Mouse (Mus musculus): ENCODE measurements around the gene Gm21149. TPM values are rescaled to one million over a fixed set of nuclear protein-coding genes. Genes with fewer than 3 reads are reported as not detected.
"Not testable (repeated sequence)": the region's sequence is repeated elsewhere in the genome, so short reads cannot be mapped to it uniquely, and the experiment has no call there.

Gene Gm21149
- total RNA-seq (2017) = not detected in 2 replicates

GRCm38 (mm10) chr5:15476423-15476822, at the start of gene Gm21149:
Gene Gm21149, minus strand, starts transcription at chr5:15476523.
- ATAC-seq (replicated peaks; ENCODE audit: low read depth, poor library complexity, severe bottlenecking) = not testable (repeated sequence)

GRCm38 (mm10) chr5:15522470-15522869, 46.1 kb upstream of the Gm21149 start:
- not testable (repeated sequence) for ATAC-seq (replicated peaks; ENCODE audit: low read depth, poor library complexity, severe bottlenecking)

GRCm38 (mm10) chr5:15522028-15522427, 45.7 kb upstream of the Gm21149 start:
- not testable (repeated sequence) for ATAC-seq (replicated peaks; ENCODE audit: low read depth, poor library complexity, severe bottlenecking)

- ATAC-seq (replicated peaks; ENCODE audit: low read depth, poor library complexity, severe bottlenecking) = not testable (repeated sequence)
Observed at GRCm38 (mm10) chr5:15520418-15520817, 44.1 kb upstream of the Gm21149 start.

GRCm38 (mm10) chr5:15517150-15517549, 40.8 kb upstream of the Gm21149 start:
- not testable (repeated sequence) for ATAC-seq (replicated peaks; ENCODE audit: low read depth, poor library complexity, severe bottlenecking)

- not testable (repeated sequence) for ATAC-seq (replicated peaks; ENCODE audit: low read depth, poor library complexity, severe bottlenecking)
Observed at GRCm38 (mm10) chr5:15512236-15512635, 35.9 kb upstream of the Gm21149 start.

GRCm38 (mm10) chr5:15509911-15510310, 33.6 kb upstream of the Gm21149 start:
- ATAC-seq (replicated peaks; ENCODE audit: low read depth, poor library complexity, severe bottlenecking) = not testable (repeated sequence)

- ATAC-seq (replicated peaks; ENCODE audit: low read depth, poor library complexity, severe bottlenecking) = not testable (repeated sequence)
Observed at GRCm38 (mm10) chr5:15508460-15509451, 32.4 kb upstream of the Gm21149 start.

GRCm38 (mm10) chr5:15507757-15508459, 31.6 kb upstream of the Gm21149 start:
- not testable (repeated sequence) for ATAC-seq (replicated peaks; ENCODE audit: low read depth, poor library complexity, severe bottlenecking)

- ATAC-seq (replicated peaks; ENCODE audit: low read depth, poor library complexity, severe bottlenecking) = no peak
Observed at GRCm38 (mm10) chr5:15507309-15507619, 30.9 kb upstream of the Gm21149 start.

GRCm38 (mm10) chr5:15506575-15507308, 30.4 kb upstream of the Gm21149 start:
- peak; percentile 66; the same call in 1 of the 2 replicates for ATAC-seq (replicated peaks; ENCODE audit: low read depth, poor library complexity, severe bottlenecking)

GRCm38 (mm10) chr5:15498774-15499400, 22.6 kb upstream of the Gm21149 start:
- not testable (repeated sequence) for ATAC-seq (replicated peaks; ENCODE audit: low read depth, poor library complexity, severe bottlenecking)

- not testable (repeated sequence) for ATAC-seq (replicated peaks; ENCODE audit: low read depth, poor library complexity, severe bottlenecking)
Observed at GRCm38 (mm10) chr5:15498350-15498749, 22.0 kb upstream of the Gm21149 start.

- ATAC-seq (replicated peaks; ENCODE audit: low read depth, poor library complexity, severe bottlenecking) = not testable (repeated sequence)
Observed at GRCm38 (mm10) chr5:15490934-15491333, 14.6 kb upstream of the Gm21149 start.

GRCm38 (mm10) chr5:15488743-15489142, 12.4 kb upstream of the Gm21149 start:
- no peak for ATAC-seq (replicated peaks; ENCODE audit: low read depth, poor library complexity, severe bottlenecking)

- not testable (repeated sequence) for ATAC-seq (replicated peaks; ENCODE audit: low read depth, poor library complexity, severe bottlenecking)
Observed at GRCm38 (mm10) chr5:15484616-15485015, 8.3 kb upstream of the Gm21149 start.

GRCm38 (mm10) chr5:15483576-15483975, 7.3 kb upstream of the Gm21149 start:
- not testable (repeated sequence) for ATAC-seq (replicated peaks; ENCODE audit: low read depth, poor library complexity, severe bottlenecking)

- not testable (repeated sequence) for ATAC-seq (replicated peaks; ENCODE audit: low read depth, poor library complexity, severe bottlenecking)
Observed at GRCm38 (mm10) chr5:15482815-15483214, 6.5 kb upstream of the Gm21149 start.

- not testable (repeated sequence) for ATAC-seq (replicated peaks; ENCODE audit: low read depth, poor library complexity, severe bottlenecking)
Observed at GRCm38 (mm10) chr5:15470141-15470540, 6.2 kb downstream of the Gm21149 start.

GRCm38 (mm10) chr5:15467768-15468167, 8.6 kb downstream of the Gm21149 start:
- ATAC-seq (replicated peaks; ENCODE audit: low read depth, poor library complexity, severe bottlenecking) = not testable (repeated sequence)

Data from common myeloid progenitor, adult 5-6 weeks (primary cell).